Mouse (Mus musculus): ENCODE measurements around the gene Pfdn6.
"Not testable (repeated sequence)": the region's sequence is repeated elsewhere in the genome, so short reads cannot be mapped to it uniquely, and the experiment has no call there.

Pfdn6 gene

GRCm38 (mm10) chr17:33955555-33956214, 15.5 kb upstream of the Pfdn6 start, which contains the start of the genes Vps52 and Rps18:
Gene Vps52, plus strand, starts transcription at chr17:33955812.
Gene Rps18, minus strand, starts transcription at chr17:33956001.
- peak; percentile 98 for DNase-seq (ENCODE audit: low read depth, low spot score)

DNA sequence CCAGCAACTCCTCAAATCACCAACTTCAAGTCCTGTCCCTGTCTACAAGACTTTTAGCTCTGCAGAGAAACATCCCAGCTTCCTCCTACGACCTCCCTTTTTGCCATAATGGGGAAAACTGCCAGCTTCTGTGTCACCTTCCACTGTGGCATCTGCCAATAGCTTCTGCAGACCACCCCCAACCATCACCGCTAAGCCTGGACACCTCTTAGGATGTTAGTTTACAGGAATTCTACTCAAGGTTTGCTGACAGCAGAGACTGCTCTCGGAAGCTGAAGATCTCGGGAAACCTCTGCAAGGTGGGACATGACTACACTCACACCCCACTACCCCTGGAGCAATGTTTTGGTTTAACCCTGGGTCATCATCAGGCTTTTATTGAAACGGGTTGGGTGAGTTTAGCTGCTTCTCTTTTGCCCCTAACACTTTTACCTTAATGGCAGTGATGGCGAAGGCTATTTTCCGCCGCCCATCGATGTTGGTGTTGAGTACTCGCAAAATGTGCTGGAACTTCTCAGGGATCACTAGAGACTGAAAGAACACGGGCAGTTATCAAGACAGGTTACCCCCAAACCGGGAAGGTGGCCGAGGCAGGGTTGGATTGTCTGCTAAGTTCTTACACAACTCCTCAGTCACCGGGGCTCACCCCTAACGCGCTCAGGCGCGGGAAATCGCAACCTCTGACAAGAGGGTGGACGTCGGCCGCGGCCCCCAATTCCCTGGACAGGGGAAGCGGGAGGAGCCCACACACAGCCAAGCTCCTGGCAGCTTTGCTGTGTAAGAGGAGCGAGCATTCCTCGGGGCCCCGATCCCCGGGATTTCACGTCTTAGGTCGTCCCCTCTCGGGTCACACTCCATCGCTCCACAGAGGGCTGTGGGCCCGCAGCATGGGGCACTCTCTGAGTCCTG, 14.8 kb upstream of the Pfdn6 start:
- DNase-seq (ENCODE audit: low read depth, low spot score) = no peak

DNA sequence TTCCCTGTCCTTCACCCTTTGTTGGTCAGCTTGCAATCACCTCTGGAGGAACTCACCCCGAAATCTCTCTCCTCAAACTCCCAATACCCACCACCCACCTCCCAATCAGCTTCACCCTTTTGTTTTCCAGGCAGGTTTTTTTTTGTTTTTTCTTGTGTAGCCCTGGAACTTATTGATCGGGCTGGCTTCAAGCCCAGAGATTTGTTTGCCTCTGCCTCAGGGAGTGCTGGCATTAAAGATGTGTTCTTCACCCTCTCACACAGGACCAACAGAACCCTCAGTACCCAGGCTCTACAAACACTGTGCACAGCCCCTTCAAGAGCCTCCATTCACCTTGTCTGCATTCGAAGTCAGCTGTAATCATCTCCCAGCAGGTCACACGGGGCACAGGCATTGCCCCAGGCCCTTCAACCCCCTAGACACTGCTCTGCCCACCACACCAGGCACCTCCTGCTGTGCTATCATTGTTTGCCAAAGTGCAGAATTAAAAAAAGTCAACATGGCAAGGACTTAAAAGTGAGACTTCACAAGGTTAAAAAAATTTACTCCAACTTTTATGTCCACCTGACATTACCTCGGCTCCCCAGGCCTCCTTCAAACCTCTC, 13.9 kb upstream of the Pfdn6 start:
- no peak for DNase-seq (ENCODE audit: low read depth, low spot score)

DNA sequence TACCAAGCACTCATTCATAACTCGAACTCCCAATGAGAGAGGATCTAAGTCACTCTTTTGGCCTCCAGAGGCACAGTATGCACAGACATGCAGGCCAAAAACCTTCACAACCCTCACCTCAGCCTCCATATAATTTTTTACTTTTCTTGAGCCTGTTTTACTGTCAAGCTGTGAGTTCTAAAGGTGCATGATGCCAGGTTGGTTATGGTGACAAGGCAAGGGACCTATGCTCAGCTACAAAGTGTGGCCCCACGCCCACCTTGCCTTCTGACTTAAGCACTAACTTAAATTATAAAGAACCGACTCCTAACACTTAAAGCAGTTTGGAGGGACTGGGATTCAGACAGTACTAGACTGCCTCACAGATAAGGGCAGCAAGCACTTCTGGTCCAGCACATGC, 13.2 kb upstream of the Pfdn6 start:
- no peak for DNase-seq (ENCODE audit: low read depth, low spot score)

DNA sequence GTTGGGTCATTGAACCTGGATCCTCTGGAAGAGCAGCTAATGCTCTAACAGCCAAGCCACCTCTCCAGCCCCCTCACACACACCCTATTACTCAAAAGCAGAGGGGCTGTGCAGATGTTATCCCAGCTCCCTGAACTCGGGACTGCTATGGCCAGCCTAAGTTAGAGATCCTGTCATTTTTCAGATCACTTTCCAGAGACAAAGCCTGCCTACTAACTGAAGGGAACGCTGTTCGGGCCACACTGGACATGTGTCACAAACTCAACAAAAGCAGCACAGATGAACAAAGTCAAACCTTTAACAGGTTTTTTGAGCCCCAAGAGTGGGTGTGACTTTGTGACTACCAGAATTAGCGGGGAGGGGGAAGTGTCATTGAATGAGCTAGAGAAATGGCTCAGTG, 12.7 kb upstream of the Pfdn6 start:
- DNase-seq (ENCODE audit: low read depth, low spot score) = no peak

GRCm38 (mm10) chr17:33952015-33952414, 11.9 kb upstream of the Pfdn6 start:
- DNase-seq (ENCODE audit: low read depth, low spot score) = not testable (repeated sequence)

DNA sequence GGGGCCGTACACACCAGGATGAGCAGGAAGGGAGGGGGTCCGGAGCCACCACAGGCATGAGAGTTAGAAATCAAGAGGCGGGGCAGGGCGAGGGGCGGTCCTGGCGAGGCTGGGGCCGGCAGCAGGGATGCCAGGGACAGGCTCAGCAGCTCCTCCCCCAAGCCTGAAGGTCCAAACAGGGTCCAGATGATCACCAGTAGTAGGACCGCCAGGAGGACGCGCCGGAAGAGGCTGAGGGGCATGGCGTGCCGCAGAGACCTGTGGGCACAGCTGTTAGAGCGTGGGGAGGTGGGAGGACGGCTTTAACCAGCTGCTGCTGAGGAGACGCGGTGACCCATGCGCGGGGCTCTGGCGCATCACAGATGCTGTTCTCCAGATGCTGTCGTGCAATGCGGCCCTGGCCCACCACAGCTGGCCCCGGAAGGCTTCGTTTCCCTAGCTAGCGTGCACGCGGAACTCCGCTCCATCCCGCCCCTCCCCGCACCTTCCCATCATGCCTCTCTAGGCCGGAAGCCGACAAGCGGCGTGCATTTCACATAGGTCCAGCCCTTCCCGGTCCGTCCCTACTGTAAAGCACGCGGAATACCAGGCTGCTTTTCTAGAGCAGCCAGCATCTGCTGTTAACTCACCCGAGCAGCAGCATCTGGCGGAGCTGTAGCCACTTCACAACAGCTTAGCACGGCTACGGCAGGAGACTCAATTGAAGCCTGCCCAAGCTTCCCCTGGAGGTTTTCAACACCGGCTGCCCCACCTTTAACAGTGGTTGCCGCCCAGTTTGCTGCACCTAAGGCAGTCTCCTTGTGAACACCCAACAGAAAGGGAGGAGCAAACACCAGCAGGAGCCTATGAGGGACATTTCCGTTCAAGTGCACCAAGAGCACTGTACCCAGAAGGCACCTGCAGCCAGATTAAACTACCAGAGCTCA, 11.1 kb upstream of the Pfdn6 start, which contains the start of gene B3galt4:
Gene B3galt4, minus strand, starts transcription at position 468 of the 926 bp plus-strand sequence.
- peak; percentile 93 for DNase-seq (ENCODE audit: low read depth, low spot score)

- DNase-seq (ENCODE audit: low read depth, low spot score) = no peak
These were observed 10.0 kb upstream of the Pfdn6 start for GRCm38 (mm10) chr17:33950131-33950625.

DNA sequence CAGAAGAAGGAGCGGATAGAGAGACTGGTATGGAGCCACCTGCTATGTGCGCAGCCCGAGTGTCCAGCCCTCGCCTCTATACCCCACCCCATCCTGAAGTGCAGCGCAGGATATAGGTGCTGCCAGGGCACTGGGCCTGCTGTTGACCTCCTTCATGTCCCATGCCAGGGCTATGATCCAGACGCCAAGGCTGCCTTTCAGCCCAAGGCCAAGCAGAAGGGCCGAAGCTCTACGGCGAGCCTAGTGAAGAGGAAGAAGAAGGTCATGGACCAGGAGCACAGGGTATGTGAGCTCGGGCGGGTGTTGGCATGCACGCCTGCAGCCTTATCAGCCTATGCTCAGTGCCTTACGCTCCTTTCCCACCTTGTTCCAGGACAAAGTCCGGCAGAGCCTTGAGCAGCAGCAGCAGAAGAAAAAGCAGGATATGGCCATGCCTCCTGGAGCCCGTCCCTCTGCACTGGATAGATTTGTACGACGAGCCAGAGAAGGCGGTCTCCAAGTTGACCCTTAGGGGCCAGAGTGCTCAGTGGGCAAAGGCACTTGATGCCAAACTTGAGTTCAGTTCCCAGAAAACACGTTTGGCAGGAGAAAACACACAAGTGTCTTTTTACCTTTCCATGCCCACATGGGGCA, 8.9 kb upstream of the Pfdn6 start:
- DNase-seq (ENCODE audit: low read depth, low spot score) = no peak

GRCm38 (mm10) chr17:33948090-33948904, 8.2 kb upstream of the Pfdn6 start:
- no peak for DNase-seq (ENCODE audit: low read depth, low spot score)

DNA sequence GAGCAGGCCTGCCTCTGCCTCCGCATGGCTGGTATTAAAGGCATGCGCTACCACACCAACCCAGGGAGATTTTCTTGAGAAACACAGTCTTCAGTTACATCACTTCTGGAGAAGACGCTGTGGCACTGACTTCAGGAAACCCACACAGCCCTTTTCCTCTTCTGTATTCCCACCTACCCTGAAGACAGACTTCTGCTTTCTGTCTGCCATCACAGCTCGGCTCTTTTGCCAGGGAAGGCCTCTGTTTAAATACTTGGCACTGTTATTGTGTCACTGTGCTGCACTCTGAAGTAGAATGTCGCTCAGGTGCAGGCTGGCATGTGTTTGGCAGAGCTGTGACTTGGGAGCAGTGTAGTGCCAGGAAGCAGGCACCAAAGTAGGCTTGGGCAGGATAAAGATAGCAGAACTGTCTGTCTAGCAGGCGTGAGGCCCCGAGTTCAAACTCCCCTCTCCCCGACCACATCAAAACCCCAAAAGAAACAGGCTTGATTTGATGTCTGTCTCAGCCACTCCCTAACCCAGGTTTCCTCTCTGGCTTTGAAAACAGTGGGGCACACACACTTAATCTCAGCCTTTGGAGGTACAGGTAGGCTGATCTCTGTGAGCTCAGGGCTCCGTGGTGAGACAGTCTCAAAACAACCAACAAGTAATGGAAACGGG, 7.4 kb upstream of the Pfdn6 start:
- no peak for DNase-seq (ENCODE audit: low read depth, low spot score)

DNA sequence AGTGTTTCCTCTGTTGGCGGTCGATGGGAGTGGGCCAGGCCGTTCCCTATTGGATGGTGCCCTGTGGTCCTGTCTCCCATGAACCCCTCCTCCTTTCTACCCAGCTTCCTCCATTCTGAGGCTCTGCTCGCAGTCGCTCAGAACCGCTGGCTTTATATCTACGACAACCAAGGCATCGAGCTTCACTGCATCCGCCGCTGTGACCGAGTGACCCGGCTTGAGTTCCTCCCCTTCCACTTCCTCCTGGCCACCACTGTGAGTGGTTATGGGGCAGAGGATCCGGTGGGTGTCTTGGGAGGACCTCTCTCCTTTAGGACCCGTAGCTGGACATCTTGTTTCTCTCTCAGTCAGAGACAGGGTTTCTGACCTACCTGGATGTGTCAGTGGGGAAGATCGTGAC, 3.3 kb upstream of the Pfdn6 start:
- DNase-seq (ENCODE audit: low read depth, low spot score) = no peak

DNA sequence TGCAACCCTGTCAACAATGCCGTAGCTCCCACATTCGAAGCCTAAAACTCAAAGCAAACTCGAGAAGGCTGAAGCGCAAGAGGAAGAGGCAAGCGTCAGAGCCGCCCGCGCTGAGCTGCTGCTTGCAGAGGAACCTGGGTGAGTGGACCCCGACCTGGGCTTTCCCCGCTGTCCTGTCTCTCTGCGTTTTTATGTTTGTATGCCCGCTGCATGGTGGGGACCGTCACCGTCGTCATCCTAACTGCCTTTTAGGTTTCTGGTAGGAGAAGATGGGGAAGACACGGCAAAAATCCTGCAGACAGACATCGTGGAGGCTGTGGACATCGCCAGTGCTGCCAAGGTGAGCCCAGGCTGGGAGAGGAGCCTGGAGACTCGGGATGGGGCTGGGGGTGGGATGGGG, 1.2 kb upstream of the Pfdn6 start:
- DNase-seq (ENCODE audit: low read depth, low spot score) = no peak

- no peak for DNase-seq (ENCODE audit: low read depth, low spot score)
These were observed 838 bp upstream of the Pfdn6 start for GRCm38 (mm10) chr17:33940981-33941380.

GRCm38 (mm10) chr17:33938783-33939182, 1.4 kb downstream of the Pfdn6 start:
- no peak for DNase-seq (ENCODE audit: low read depth, low spot score)

DNA sequence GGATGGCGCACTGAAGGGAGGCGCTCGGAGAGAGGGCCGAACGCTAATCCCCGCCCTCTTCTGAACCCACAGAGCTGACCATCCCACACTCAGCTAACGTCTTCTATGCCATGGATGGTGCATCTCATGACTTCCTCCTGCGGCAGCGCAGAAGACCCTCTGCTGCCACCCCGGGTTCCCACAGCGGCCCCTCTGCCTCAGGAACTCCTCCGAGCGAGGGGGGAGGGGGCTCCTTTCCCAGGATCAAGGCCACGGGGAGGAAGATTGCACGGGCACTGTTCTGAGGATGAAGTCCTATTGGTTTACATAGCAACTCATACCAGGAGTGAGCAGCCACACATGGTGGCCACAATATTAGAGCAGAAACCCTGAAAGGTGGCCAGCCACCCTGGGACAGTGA, 3.1 kb downstream of the Pfdn6 start:
- DNase-seq (ENCODE audit: low read depth, low spot score) = no peak

GRCm38 (mm10) chr17:33935422-33936055, 4.6 kb downstream of the Pfdn6 start:
- DNase-seq (ENCODE audit: low read depth, low spot score) = no peak

GRCm38 (mm10) chr17:33932970-33933369, 7.2 kb downstream of the Pfdn6 start:
- DNase-seq (ENCODE audit: low read depth, low spot score) = no peak

GRCm38 (mm10) chr17:33932448-33932847, 7.7 kb downstream of the Pfdn6 start:
- DNase-seq (ENCODE audit: low read depth, low spot score) = no peak

Data from mesoderm, embryonic 11.5 days (tissue).